Mouse (Mus musculus): Measurements from ENCODE around the gene Rph3al.

The Rph3al gene

DNA sequence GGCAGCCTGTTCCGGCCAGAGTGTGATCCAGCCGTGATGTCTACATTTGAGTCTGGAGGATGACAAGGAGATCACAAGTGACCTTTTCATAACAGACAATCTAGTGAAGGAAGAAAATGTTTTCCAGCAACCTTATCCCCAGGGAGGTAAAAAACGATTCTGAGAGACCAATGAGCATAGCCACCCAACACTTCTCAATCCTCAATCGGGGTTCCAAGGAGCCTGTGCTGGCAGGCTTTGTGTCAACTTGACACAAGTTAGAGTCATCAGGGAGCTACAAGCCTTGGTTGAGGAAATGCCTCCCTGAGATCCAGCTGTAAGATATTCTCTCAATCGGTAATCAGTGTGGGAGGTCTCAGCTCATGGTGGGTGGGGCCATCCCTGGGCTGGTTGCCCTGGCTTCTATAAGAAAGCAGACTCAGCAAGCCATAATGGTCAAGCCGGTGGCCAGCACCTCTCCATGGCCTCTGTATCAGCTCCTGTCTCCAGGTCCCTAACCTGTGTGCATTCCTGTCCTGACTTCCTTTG is at the start of gene Rph3al:
TSS of gene Rph3al (minus strand) at position 51 of the 528 bp plus-strand sequence.
- peak; percentile 9 for DNase-seq (ENCODE audit: low read depth)

DNA sequence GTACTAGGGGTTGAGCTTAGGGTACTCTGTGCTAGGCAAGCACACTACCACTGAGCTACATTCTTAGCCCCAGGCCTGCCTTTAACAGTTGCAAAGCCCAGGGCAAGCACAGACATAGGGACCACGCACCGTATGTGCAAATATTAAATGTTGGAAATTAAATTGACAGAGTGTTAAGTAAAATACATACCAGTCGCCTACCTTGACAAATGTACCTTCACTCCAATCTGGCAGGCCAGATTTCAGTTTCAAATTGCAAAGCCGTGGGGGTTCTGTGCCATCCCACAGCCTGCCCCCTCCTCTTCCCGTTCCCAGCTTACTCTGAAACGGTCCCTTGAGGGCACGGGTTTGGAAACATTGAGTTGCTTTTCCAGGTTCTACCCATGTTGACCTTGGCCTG is 47.7 kb upstream of the Rph3al start:
- DNase-seq (ENCODE audit: low read depth), result no peak

GRCm38 (mm10) chr11:75984581-75984980 is 46.4 kb upstream of the Rph3al start:
- DNase-seq (ENCODE audit: low read depth), result no peak

- DNase-seq (ENCODE audit: low read depth), result peak; percentile 16
Measured at GRCm38 (mm10) chr11:75983194-75983593, 45.0 kb upstream of the Rph3al start.

GRCm38 (mm10) chr11:75980413-75980812 is 42.2 kb upstream of the Rph3al start:
- DNase-seq (ENCODE audit: low read depth), result no peak

GRCm38 (mm10) chr11:75978051-75978450 is 39.8 kb upstream of the Rph3al start:
- no peak for DNase-seq (ENCODE audit: low read depth)

- DNase-seq (ENCODE audit: low read depth), result no peak
Measured at GRCm38 (mm10) chr11:75976748-75977147, 38.5 kb upstream of the Rph3al start.

GRCm38 (mm10) chr11:75973988-75974387 is 35.8 kb upstream of the Rph3al start:
- peak; percentile 33 for DNase-seq (ENCODE audit: low read depth)

GRCm38 (mm10) chr11:75972916-75973567 is 34.8 kb upstream of the Rph3al start:
- DNase-seq (ENCODE audit: low read depth), result no peak

DNA sequence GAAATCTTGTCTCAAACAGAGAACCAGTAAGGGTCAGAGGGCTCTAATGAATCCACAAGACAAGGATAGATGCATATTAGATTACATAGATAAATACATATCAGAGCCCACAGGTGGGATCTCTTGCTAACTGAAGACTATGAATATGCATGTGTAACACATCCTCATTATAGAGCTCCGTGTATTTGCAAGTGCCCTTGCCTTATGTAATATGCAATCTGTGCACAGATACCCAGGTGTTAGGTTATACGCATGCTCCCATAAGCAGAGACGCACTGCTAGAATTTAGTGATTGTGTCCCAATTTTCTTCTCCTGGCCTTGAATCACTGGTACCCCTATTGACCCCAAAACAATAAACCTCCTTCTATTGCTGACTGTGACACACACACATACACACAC is 34.0 kb upstream of the Rph3al start:
- no peak for DNase-seq (ENCODE audit: low read depth)

- DNase-seq (ENCODE audit: low read depth), result no peak
Measured at GRCm38 (mm10) chr11:75970629-75971028, 32.4 kb upstream of the Rph3al start.

DNA sequence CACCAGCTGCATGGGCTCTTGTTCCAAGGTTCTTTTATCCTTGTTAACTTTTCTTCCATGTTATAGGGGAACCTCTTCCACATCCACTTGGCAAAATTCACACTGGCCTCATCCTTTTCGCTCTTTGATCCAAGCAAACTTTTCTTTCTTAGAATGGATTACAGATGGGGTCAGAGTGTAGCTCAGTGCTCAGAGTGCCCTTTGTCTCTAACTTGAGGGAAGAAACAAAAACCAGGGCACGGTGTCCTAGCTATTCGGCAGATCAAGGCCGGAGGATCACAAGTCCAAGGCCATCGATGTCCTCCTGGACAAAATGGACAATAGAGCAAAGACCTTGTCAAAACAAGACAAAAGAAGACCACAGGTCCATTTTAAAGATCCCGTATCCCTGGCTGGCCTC is 30.5 kb upstream of the Rph3al start:
- no peak for DNase-seq (ENCODE audit: low read depth)

- peak; percentile 67 for DNase-seq (ENCODE audit: low read depth)
Measured at GRCm38 (mm10) chr11:75966401-75967372, 28.5 kb upstream of the Rph3al start.

GRCm38 (mm10) chr11:75965674-75966400 is 27.6 kb upstream of the Rph3al start:
- DNase-seq (ENCODE audit: low read depth), result no peak

DNA sequence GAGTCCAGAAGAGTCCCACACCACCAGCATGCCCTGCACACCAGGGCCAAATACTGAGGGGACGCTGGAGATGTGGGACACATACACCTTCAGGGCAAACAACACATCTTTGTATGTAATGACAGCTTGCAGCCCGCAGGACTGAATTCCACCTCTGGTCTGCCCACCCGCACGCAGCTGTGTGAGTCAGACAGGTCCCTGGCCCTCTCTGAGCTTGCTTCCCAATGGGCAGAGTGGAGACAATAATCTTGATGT is 26.2 kb upstream of the Rph3al start:
- no peak for DNase-seq (ENCODE audit: low read depth)

DNA sequence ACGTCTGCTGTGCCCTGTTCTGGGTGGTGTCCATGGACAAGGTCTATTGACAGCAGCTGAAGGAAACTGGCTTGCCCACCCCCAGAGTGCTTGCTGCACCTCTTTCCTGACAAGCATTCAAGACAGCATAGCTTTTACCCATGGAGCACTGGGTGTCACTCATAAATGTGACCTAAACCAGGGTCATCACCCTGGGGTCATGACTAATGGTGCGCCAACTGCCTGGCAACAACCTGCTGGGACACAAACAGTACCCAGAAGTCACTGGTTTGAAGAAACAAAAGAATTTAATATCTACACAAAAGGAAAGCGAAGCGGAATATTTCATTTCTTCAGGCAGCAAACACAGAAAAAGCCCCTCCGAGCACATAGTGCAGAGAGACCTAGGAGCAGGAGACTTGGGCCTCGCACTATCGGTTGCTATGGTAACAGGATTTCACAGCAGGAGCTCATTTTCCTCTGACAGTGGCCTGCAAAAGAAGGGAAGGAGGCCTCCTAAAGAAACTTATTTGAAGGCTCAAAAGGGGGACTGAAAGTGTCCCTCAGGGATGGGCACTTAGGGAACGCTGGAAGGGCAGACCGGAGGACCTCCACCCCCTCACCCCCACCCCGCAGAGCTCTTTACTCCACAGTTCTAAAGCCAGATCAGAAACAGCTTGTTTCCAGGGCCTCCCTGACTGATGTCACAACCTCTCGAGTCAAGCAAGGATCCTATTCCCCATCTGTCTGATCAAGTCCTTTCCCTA is 25.7 kb upstream of the Rph3al start:
- DNase-seq (ENCODE audit: low read depth), result no peak

DNA sequence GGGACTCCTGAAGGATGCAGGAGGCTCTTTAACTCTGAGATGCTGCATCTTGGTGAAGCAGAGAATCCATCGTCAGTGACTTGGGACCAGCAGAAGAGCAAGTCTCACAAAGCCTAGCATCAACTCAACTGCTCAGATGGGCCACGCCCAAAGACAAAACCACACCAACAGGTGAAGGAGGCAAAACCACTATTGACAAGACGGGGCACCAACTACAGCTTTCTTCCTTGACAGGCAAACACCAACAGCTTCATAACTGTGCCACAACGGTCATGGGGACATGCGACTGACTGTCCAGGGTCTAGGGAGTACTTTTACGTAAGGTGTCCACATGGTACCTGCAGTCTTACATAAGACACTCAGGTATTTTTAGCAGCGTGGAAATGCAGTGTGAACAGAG is 23.6 kb upstream of the Rph3al start:
- DNase-seq (ENCODE audit: low read depth), result no peak

- no peak for DNase-seq (ENCODE audit: low read depth)
Measured at GRCm38 (mm10) chr11:75957124-75957832, 19.0 kb upstream of the Rph3al start.

DNA sequence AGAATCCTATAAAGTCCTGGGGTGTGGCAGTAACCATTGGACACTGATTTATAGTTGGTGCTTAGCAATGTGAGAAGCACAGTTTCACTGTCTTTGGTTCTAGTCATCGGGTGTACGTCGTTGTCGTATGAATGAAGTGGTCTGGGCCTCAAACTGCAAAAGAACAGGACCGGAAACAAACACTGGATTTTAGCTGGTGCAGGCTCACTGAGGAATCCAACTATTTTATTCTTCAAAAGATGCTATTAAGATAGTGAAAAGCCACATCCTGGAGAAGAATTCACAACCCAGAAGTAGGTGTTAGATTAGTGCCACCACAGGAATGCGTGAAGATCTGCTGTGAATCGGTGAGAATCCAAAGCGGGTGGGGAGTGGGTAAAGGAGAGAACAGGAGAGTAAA is 18.4 kb upstream of the Rph3al start:
- no peak for DNase-seq (ENCODE audit: low read depth)

GRCm38 (mm10) chr11:75954896-75955295 is 16.7 kb upstream of the Rph3al start:
- no peak for DNase-seq (ENCODE audit: low read depth)

- no peak for DNase-seq (ENCODE audit: low read depth)
Measured at GRCm38 (mm10) chr11:75951895-75952294, 13.7 kb upstream of the Rph3al start.
